Mouse (Mus musculus): Measurements from ENCODE around the gene Sart1. TPM values are rescaled to one million over a fixed set of nuclear protein-coding genes. Genes with fewer than 3 reads are reported as not detected.

Sart1 gene
- total RNA-seq, 1 experiment from 2014 or later, result 93.3 TPM

DNA sequence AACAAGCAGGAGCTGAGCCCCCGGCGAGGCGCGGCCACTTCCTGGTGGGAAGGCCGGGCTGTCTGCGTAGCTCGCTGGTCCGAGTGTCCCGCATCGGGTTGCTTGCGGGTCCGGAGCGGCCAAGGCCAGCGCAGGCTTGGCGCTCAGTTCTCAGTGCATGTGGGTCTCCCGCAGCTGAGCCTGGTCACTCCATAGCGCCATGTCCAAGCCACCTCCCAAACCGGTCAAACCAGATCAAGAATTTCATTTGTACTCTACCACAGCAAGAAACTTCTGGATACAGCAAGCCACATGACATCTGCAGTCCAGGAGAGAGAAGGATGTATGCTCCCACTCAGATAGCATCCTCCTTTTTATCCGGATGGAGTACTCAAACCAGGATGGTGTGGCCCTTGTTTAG is 60.5 kb downstream of the Sart1 start:
- no peak for ATAC-seq (replicated peaks; ENCODE audit: low read depth, poor library complexity, severe bottlenecking)

Other genes starting within 250 kb of the Sart1 start
- gene Pacs1, start 115.6 kb downstream of the Sart1 start, total RNA-seq (2017), result 9.7 and 20.6 TPM in 2 replicates
- gene Sf3b2, start 93.2 kb downstream of the Sart1 start, total RNA-seq (2017), result 235 and 265 TPM in 2 replicates
- gene Gal3st3, start 90.4 kb downstream of the Sart1 start, total RNA-seq (2017), result not detected in 2 replicates
- gene Catsper1, start 53.0 kb downstream of the Sart1 start, total RNA-seq (2017), result not detected in 2 replicates
- not detected in 2 replicates for gene Cst6, start 39.1 kb downstream of the Sart1 start, total RNA-seq (2017)
- gene Eif1ad, start 22.0 kb downstream of the Sart1 start, total RNA-seq (2017), result 60.0 and 61.7 TPM in 2 replicates
- 71.4 and 75.6 TPM in 2 replicates for gene Banf1, start 21.5 kb downstream of the Sart1 start, total RNA-seq (2017)
- gene Tsga10ip, start 13.8 kb upstream of the Sart1 start, total RNA-seq (2017), result not detected in 2 replicates
- gene Drap1, start 36.3 kb upstream of the Sart1 start, total RNA-seq (2017), result 112 and 125 TPM in 2 replicates
- 9.2 and 10.3 TPM in 2 replicates for gene AI837181, start 36.4 kb upstream of the Sart1 start, total RNA-seq (2017)
- gene Fosl1, start 58.8 kb upstream of the Sart1 start, total RNA-seq (2017), result 0.63 and 0.78 TPM in 2 replicates
- 3.0 and 5.4 TPM in 2 replicates for gene Ccdc85b, start 69.2 kb upstream of the Sart1 start, total RNA-seq (2017)
- 55.8 and 67.4 TPM in 2 replicates for gene Fibp, start 71.9 kb upstream of the Sart1 start, total RNA-seq (2017)
- 1.0 and 2.0 TPM in 2 replicates for gene Ctsw, start 79.8 kb upstream of the Sart1 start, total RNA-seq (2017)
- 0.09 TPM in 1 of 2 replicates, not detected in the other for gene Efemp2, start 85.3 kb upstream of the Sart1 start, total RNA-seq (2017)
- gene Mus81, start 99.7 kb upstream of the Sart1 start, total RNA-seq (2017), result 20.7 and 26.9 TPM in 2 replicates
- gene Cfl1, start 101.8 kb upstream of the Sart1 start, total RNA-seq (2017), result 940 and 946 TPM in 2 replicates
- gene 1700020D05Rik, start 115.1 kb upstream of the Sart1 start, total RNA-seq (2017), result not detected in 2 replicates
- 1.3 and 2.9 TPM in 2 replicates for gene Snx32, start 121.8 kb upstream of the Sart1 start, total RNA-seq (2017)
- gene Ovol1, start 171.9 kb upstream of the Sart1 start, total RNA-seq (2017), result not detected in 2 replicates
- 5.2 and 8.0 TPM in 2 replicates for gene Ap5b1, start 179.3 kb upstream of the Sart1 start, total RNA-seq (2017)
- 65.1 and 78.4 TPM in 2 replicates for gene Rnaseh2c, start 213.2 kb upstream of the Sart1 start, total RNA-seq (2017)
- gene Kat5, start 221.5 kb upstream of the Sart1 start, total RNA-seq (2017), result 56.7 and 74.3 TPM in 2 replicates
- 34.8 and 44.1 TPM in 2 replicates for gene Rela, start 248.8 kb upstream of the Sart1 start, total RNA-seq (2017)

Data from common myeloid progenitor, adult 5-6 weeks (primary cell).